Mouse (Mus musculus): Measurements from ENCODE around the gene Dock8. TPM values are rescaled to one million over a fixed set of nuclear protein-coding genes. Genes with fewer than 3 reads are reported as not detected.

Dock8 gene
- polyA plus RNA-seq, 2 experiments: 4.8 to 8.3 TPM

- no peak overlapping the region for H3K4me3 ChIP-seq (replicated peaks; ENCODE audit: low read length)
- no peaks in the 10 kb centered on the region for H3K36me3 ChIP-seq (ENCODE audit: control insufficient read depth, insufficient read depth, low read length)
- no peak overlapping the region for H3K4me2 ChIP-seq (replicated peaks; ENCODE audit: low read depth, low read length, severe bottlenecking)
- DNase-seq (ENCODE audit: low spot score) (no peak), ATAC-seq (ENCODE audit: low FRiP score, low read depth) (peak; percentile 30; the same call in 1 of the 2 replicates)
- 75% methylated on average over 13 of the region's 13 CpGs for WGBS
- TF ChIP-seq POLR2A (IDR thresholded peaks at IDR 0.05; ENCODE audit: borderline replicate concordance, extremely low read depth, insufficient read depth, insufficient read length): no peak
- peaks cover 8% of the 10 kb centered on the region for H3K4me1 ChIP-seq (ENCODE audit: control insufficient read depth, insufficient read depth, low read length)
- no peaks in the 10 kb centered on the region for H3K9me3 ChIP-seq (ENCODE audit: control insufficient read depth, low read length)
- no peaks in the 10 kb centered on the region for H3K27me3 ChIP-seq (ENCODE audit: control insufficient read depth, insufficient read depth, low read length)
- H3K27ac ChIP-seq (replicated peaks; ENCODE audit: low read depth, low read length): peak overlapping the region; percentile 52
- no peak overlapping the region for H3K9ac ChIP-seq (ENCODE audit: low read depth, low read length, severe bottlenecking)
Measured at GRCm38 (mm10) chr19:25200081-25200860, 200.9 kb downstream of the Dock8 start.

- H3K27ac ChIP-seq (replicated peaks; ENCODE audit: low read depth, low read length): no peak overlapping the region
- peaks cover 16% of the 10 kb centered on the region for H3K4me1 ChIP-seq (ENCODE audit: control insufficient read depth, insufficient read depth, low read length)
- H3K4me3 ChIP-seq (replicated peaks; ENCODE audit: low read length): no peak overlapping the region
- no peaks in the 10 kb centered on the region for H3K36me3 ChIP-seq (ENCODE audit: control insufficient read depth, insufficient read depth, low read length)
- H3K4me2 ChIP-seq (replicated peaks; ENCODE audit: low read depth, low read length, severe bottlenecking): no peak overlapping the region
- ATAC-seq (ENCODE audit: low FRiP score, low read depth) (no peak), DNase-seq (ENCODE audit: low spot score) (no peak)
- WGBS: 53% methylated on average over 12 of the region's 12 CpGs
- H3K9ac ChIP-seq (ENCODE audit: low read depth, low read length, severe bottlenecking): no peak overlapping the region
- no peaks in the 10 kb centered on the region for H3K9me3 ChIP-seq (ENCODE audit: control insufficient read depth, low read length)
- no peak for TF ChIP-seq POLR2A (IDR thresholded peaks at IDR 0.05; ENCODE audit: borderline replicate concordance, extremely low read depth, insufficient read depth, insufficient read length)
- H3K27me3 ChIP-seq (ENCODE audit: control insufficient read depth, insufficient read depth, low read length): no peaks in the 10 kb centered on the region
Measured at GRCm38 (mm10) chr19:25203077-25203476, 203.7 kb downstream of the Dock8 start.

GRCm38 (mm10) chr19:25206969-25207368, 207.6 kb downstream of the Dock8 start:
- ATAC-seq (ENCODE audit: low FRiP score, low read depth) (no peak), DNase-seq (ENCODE audit: low spot score) (no peak)
- Histone ChIP-seq H3K4me2 (replicated peaks; ENCODE audit: low read depth, low read length, severe bottlenecking) (no peak overlapping the region), H3K27me3 (ENCODE audit: control insufficient read depth, insufficient read depth, low read length) (no peaks in the 10 kb centered on the region), H3K9me3 (ENCODE audit: control insufficient read depth, low read length) (no peaks in the 10 kb centered on the region), H3K4me1 (ENCODE audit: control insufficient read depth, insufficient read depth, low read length) (peaks cover 11% of the 10 kb centered on the region), H3K4me3 (replicated peaks; ENCODE audit: low read length) (no peak overlapping the region), H3K36me3 (ENCODE audit: control insufficient read depth, insufficient read depth, low read length) (no peaks in the 10 kb centered on the region), H3K27ac (replicated peaks; ENCODE audit: low read depth, low read length) (no peak overlapping the region), H3K9ac (ENCODE audit: low read depth, low read length, severe bottlenecking) (no peak overlapping the region)
- WGBS: 49% methylated on average over 12 of the region's 12 CpGs
- TF ChIP-seq POLR2A (IDR thresholded peaks at IDR 0.05; ENCODE audit: borderline replicate concordance, extremely low read depth, insufficient read depth, insufficient read length): no peak

- Histone ChIP-seq H3K9ac (ENCODE audit: low read depth, low read length, severe bottlenecking) (no peak overlapping the region), H3K27me3 (ENCODE audit: control insufficient read depth, insufficient read depth, low read length) (no peaks in the 10 kb centered on the region), H3K4me3 (replicated peaks; ENCODE audit: low read length) (no peak overlapping the region), H3K27ac (replicated peaks; ENCODE audit: low read depth, low read length) (no peak overlapping the region), H3K9me3 (ENCODE audit: control insufficient read depth, low read length) (no peaks in the 10 kb centered on the region), H3K4me2 (replicated peaks; ENCODE audit: low read depth, low read length, severe bottlenecking) (peak overlapping the region; percentile 28), H3K36me3 (ENCODE audit: control insufficient read depth, insufficient read depth, low read length) (no peaks in the 10 kb centered on the region), H3K4me1 (ENCODE audit: control insufficient read depth, insufficient read depth, low read length) (peaks cover 11% of the 10 kb centered on the region)
- ATAC-seq (ENCODE audit: low FRiP score, low read depth) (no peak), DNase-seq (ENCODE audit: low spot score) (no peak)
- WGBS: 16% methylated on average over 23 of the region's 23 CpGs
- TF ChIP-seq POLR2A (IDR thresholded peaks at IDR 0.05; ENCODE audit: borderline replicate concordance, extremely low read depth, insufficient read depth, insufficient read length): no peak
Measured at GRCm38 (mm10) chr19:25207731-25208361, 208.5 kb downstream of the Dock8 start.

GRCm38 (mm10) chr19:25208596-25209110, 209.3 kb downstream of the Dock8 start:
- H3K27me3 ChIP-seq (ENCODE audit: control insufficient read depth, insufficient read depth, low read length): no peaks in the 10 kb centered on the region
- no peaks in the 10 kb centered on the region for H3K9me3 ChIP-seq (ENCODE audit: control insufficient read depth, low read length)
- H3K27ac ChIP-seq (replicated peaks; ENCODE audit: low read depth, low read length): no peak overlapping the region
- ATAC-seq (ENCODE audit: low FRiP score, low read depth): no peak
- H3K4me3 ChIP-seq (replicated peaks; ENCODE audit: low read length): no peak overlapping the region
- 86% methylated on average over 11 of the region's 11 CpGs for WGBS
- H3K9ac ChIP-seq (ENCODE audit: low read depth, low read length, severe bottlenecking): no peak overlapping the region
- H3K4me1 ChIP-seq (ENCODE audit: control insufficient read depth, insufficient read depth, low read length): peaks cover 11% of the 10 kb centered on the region
- TF ChIP-seq POLR2A (IDR thresholded peaks at IDR 0.05; ENCODE audit: borderline replicate concordance, extremely low read depth, insufficient read depth, insufficient read length): no peak
- no peak overlapping the region for H3K4me2 ChIP-seq (replicated peaks; ENCODE audit: low read depth, low read length, severe bottlenecking)
- no peaks in the 10 kb centered on the region for H3K36me3 ChIP-seq (ENCODE audit: control insufficient read depth, insufficient read depth, low read length)
- DNase-seq (ENCODE audit: low spot score): no peak
